Mouse (Mus musculus): Measurements from ENCODE around the gene Tns3.

DNA sequence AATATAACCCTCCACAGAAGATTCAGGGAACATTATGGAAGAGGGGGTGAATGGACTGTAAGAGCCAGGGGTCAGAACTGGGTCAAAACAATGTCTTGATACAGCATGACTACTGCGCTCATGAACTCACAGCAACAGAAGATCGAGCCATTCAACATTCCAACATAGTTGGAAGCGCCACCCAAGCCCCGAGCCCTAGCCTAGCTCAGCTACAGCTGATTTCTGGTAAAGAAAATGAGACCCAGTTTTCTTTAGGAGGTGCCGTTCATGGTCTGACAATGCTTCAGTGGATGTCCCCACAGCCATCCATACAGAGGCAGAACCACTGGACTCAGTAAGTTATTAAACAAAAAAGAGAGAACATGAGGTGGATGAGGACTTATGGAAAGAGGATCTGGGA lies 224.1 kb downstream of the Tns3 start:
- TF ChIP-seq FOSL1 (IDR thresholded peaks at IDR 0.05; ENCODE audit: insufficient read depth, low read length, poor library complexity, severe bottlenecking) (no peak), CTCF (IDR thresholded peaks at IDR 0.05; ENCODE audit: control insufficient read depth, insufficient read depth, insufficient read length) (no peak), CEBPB (IDR thresholded peaks at IDR 0.05; ENCODE audit: low read depth) (no peak)

Measured in C2C12 (cell line).